ENCODE assay signal across 15 mouse cellular contexts in genomic region chr10:59537579-59537978, GRCm38 (mm10).
DNase-seq lines count a peak whose midpoint lies in the region; ATAC-seq and TF ChIP-seq lines count a peak whose summit lies in the region.
"Had no signal": no experiment of that assay in that cellular context is flagged by ENCODE, and none has a peak within 500 bp of the region (broad histone marks: within the 10 kb centered on the region; RNA-seq: fewer than 3 reads in every experiment).

No protein-coding gene starts in this region.

- WGBS in forebrain, embryonic 13.5 days, result 68% methylated on average over 6 of the region's 6 CpGs
- 73% methylated on average over 6 of the region's 6 CpGs for WGBS in forebrain, embryonic 15.5 days
- 50% methylated on average over 6 of the region's 6 CpGs for WGBS in lung, embryonic 14.5 days
- 43% methylated on average over 6 of the region's 6 CpGs for WGBS in small intestine, adult 2 months

- no peaks in the 10 kb centered on the region for H3K9me3 ChIP-seq in forebrain, embryonic 13.5 days (replicated peaks)
- no peaks in the 10 kb centered on the region for H3K9me3 ChIP-seq in forebrain, embryonic 15.5 days
- no peaks in the 10 kb centered on the region for H3K9me3 ChIP-seq in lung, embryonic 14.5 days (ENCODE audit: low read depth, low read length)
- H3K9me3 ChIP-seq: heart, embryonic 12.5 days; hindbrain, embryonic 15.5 days; liver, embryonic 13.5 days; megakaryocyte, embryonic 14.5 days had no signal

- ATAC-seq in forebrain, embryonic 13.5 days, result peak; percentile 22; the same call in 1 of the 2 replicates
- ATAC-seq in forebrain, embryonic 15.5 days (replicated peaks), result no peak
- 0 out of 2 replicates have a peak, but pooled peaks have one; percentile 30 for ATAC-seq in lung, embryonic 14.5 days (ENCODE audit: insufficient read depth)

- peak; percentile 29 for DNase-seq in lung, embryonic 14.5 days
- DNase-seq in lung, postnatal 14 days, result no peak
- peak; percentile 80 for DNase-seq in Muller cell, postnatal 12 days (ENCODE audit: inconsistent ontology term)
- DNase-seq in gastrocnemius, adult 18-20 months (ENCODE audit: low spot score), result no peak
- no peak for DNase-seq in c-Kit-positive CD71-positive TER-119-positive erythroid progenitor cells, embryonic 14.5 days (ENCODE audit: low spot score)
- DNase-seq: adrenal gland, postnatal 10 days; B cell, adult 2 months; liver, embryonic 13.5 days; right cerebral cortex, adult 18-20 months had no signal

- no peak overlapping the region for H3K27ac ChIP-seq in forebrain, embryonic 13.5 days
- no peak overlapping the region for H3K27ac ChIP-seq in forebrain, embryonic 15.5 days (replicated peaks)
- H3K27ac ChIP-seq in lung, embryonic 14.5 days (ENCODE audit: low read depth), result no peak overlapping the region
- 0 out of 2 replicates have a peak overlapping the region, but pooled peaks have one; percentile 35 for H3K27ac ChIP-seq in small intestine, adult 2 months (ENCODE audit: insufficient read depth, low read depth, low read length)
- H3K27ac ChIP-seq: liver, embryonic 13.5 days had no signal

- H3K4me3 ChIP-seq in forebrain, embryonic 13.5 days, result no peak overlapping the region
- no peak overlapping the region for H3K4me3 ChIP-seq in forebrain, embryonic 15.5 days
- H3K4me3 ChIP-seq in lung, embryonic 14.5 days (ENCODE audit: low read depth, low read length), result no peak overlapping the region
- no peak overlapping the region for H3K4me3 ChIP-seq in small intestine, adult 2 months (ENCODE audit: low read depth, low read length)
- H3K4me3 ChIP-seq: heart, embryonic 12.5 days; hindbrain, embryonic 15.5 days; liver, embryonic 13.5 days; megakaryocyte, embryonic 14.5 days had no signal

- H3K36me3 ChIP-seq in forebrain, embryonic 13.5 days (ENCODE audit: poor library complexity, severe bottlenecking), result no peaks in the 10 kb centered on the region
- H3K36me3 ChIP-seq in forebrain, embryonic 15.5 days, result no peaks in the 10 kb centered on the region
- H3K36me3 ChIP-seq in lung, embryonic 14.5 days (ENCODE audit: insufficient read depth), result no peaks in the 10 kb centered on the region
- H3K36me3 ChIP-seq in small intestine, adult 2 months (ENCODE audit: control insufficient read depth, insufficient read depth, low read length), result peaks cover 5% of the 10 kb centered on the region
- H3K36me3 ChIP-seq: heart, embryonic 12.5 days; hindbrain, embryonic 15.5 days; liver, embryonic 13.5 days had no signal

- no peak overlapping the region for H3K9ac ChIP-seq in forebrain, embryonic 13.5 days
- no peak overlapping the region for H3K9ac ChIP-seq in forebrain, embryonic 15.5 days (replicated peaks)
- H3K9ac ChIP-seq in lung, embryonic 14.5 days, result no peak overlapping the region
- H3K9ac ChIP-seq: heart, embryonic 12.5 days; hindbrain, embryonic 15.5 days; liver, embryonic 13.5 days had no signal

- peaks cover 4% of the 10 kb centered on the region; the same call in 1 of the 2 replicates for H3K27me3 ChIP-seq in forebrain, embryonic 13.5 days
- no peaks in the 10 kb centered on the region for H3K27me3 ChIP-seq in forebrain, embryonic 15.5 days
- H3K27me3 ChIP-seq in lung, embryonic 14.5 days (ENCODE audit: insufficient read depth, low read length), result no peaks in the 10 kb centered on the region
- H3K27me3 ChIP-seq in small intestine, adult 2 months (ENCODE audit: control insufficient read depth, insufficient read depth, low read length), result no peaks in the 10 kb centered on the region
- H3K27me3 ChIP-seq: heart, embryonic 12.5 days; hindbrain, embryonic 15.5 days; megakaryocyte, embryonic 14.5 days had no signal

- TF ChIP-seq CTCF in lung, embryonic 14.5 days (IDR thresholded peaks at IDR 0.05; ENCODE audit: low read depth), result no peak
- TF ChIP-seq CTCF in small intestine, adult 2 months (IDR thresholded peaks at IDR 0.05; ENCODE audit: extremely low read depth, insufficient read length, insufficient replicate concordance, low read depth, low read length), result no peak

- no peak for TF ChIP-seq POLR2A in small intestine, adult 2 months (IDR thresholded peaks at IDR 0.05; ENCODE audit: low read depth, low read length)

- H3K4me2 ChIP-seq in forebrain, embryonic 13.5 days, result no peak overlapping the region
- no peak overlapping the region for H3K4me2 ChIP-seq in forebrain, embryonic 15.5 days (replicated peaks)
- H3K4me2 ChIP-seq in lung, embryonic 14.5 days, result no peak overlapping the region
- H3K4me2 ChIP-seq: heart, embryonic 12.5 days; hindbrain, embryonic 15.5 days; liver, embryonic 13.5 days had no signal

- H3K4me1 ChIP-seq in forebrain, embryonic 13.5 days, result peaks cover 27% of the 10 kb centered on the region
- peaks cover 23% of the 10 kb centered on the region for H3K4me1 ChIP-seq in forebrain, embryonic 15.5 days
- H3K4me1 ChIP-seq in lung, embryonic 14.5 days (ENCODE audit: insufficient read depth), result peaks cover 10% of the 10 kb centered on the region
- H3K4me1 ChIP-seq in small intestine, adult 2 months (ENCODE audit: control insufficient read depth, insufficient read depth, insufficient read length, low read length), result peaks cover 9% of the 10 kb centered on the region

Comparison
In these comparisons a context has a peak if more than half of its experiments do, and no peak if none do; other contexts are left out.
1. DNase-seq: peak in lung, embryonic 14.5 days (single experiment) and Muller cell, postnatal 12 days (single experiment); none in lung, postnatal 14 days (single experiment), gastrocnemius, adult 18-20 months (single experiment) and c-Kit-positive CD71-positive TER-119-positive erythroid progenitor cells, embryonic 14.5 days (single experiment).